Mouse (Mus musculus) layer of hippocampus, postnatal 36 days (tissue): ENCODE data around the gene Tmem178b. TPM values are rescaled to one million over a fixed set of nuclear protein-coding genes. Genes with fewer than 3 reads are reported as not detected.

Source experiments
- DNase-seq, 2 experiments: peaks; one replicate each; pipeline ENCODE4 v3.0.0; 2022
- total RNA-seq, 2 experiments: library from RNA; stranded (reverse); gene quantifications; 2 replicates each; pipeline ENCODE4 v1.2.3; 2021

Tmem178b gene
- total RNA-seq, 2 experiments from 2014 or later: 167 to 171 TPM

DNA sequence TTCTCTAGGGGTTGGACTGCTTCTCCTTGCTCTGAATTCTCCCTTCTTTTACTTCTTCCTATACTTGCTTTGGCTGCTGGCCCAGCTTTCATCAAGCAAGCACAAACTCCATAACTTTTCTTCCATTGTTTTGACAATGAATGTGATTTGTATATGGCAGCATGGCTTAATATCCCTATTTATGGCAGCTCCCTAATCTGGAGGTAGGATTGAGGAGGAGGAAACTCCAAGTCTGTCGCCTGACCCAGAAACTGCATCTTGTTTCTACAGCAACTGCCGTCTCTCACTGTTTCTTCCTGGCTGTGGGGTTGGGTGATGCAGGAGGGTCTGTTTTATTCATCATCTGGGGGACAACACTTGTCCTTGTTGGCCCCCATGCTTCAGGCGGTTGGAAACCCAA lies 327.6 kb downstream of the Tmem178b start:
- no peak for DNase-seq

DNA sequence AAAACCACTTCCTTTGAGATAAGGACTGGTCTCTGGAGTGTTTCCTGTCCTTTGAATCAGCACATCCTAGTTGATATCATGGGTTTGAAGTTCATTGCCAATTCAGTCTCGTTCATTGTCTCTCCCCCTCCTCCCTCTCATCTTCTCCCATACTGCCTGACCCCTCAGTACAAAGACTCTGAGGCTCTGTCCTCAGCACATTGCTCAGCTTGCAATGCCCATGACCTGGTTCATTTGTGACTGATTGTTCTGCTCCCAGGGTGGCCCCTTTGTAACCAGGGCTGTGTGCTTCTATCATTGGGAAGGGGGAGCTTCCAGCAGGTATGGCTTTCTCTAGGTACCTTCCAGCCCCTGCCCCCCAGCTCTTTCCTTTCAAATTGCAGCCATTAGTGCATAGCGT lies 329.5 kb downstream of the Tmem178b start:
- no peak for DNase-seq

DNA sequence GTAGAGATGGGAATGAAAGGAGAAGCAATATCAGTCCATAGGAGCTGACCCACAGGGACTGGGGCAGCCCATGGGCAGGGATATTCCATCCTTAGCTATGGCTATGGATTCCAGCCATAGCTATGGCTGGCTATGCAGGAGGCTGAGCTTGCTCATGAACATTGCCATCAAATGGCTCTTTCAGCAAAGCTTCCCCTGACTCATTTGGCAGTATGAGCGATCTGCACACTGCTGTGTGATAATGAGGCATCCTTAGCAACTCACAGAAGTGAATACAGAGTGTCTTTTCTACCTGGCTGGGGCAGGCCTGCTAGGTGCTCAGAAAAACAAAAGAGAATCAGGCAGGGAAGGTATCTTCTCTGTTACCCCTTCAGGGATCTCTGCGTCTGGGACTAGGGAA lies 332.3 kb downstream of the Tmem178b start:
- DNase-seq: no peak

DNA sequence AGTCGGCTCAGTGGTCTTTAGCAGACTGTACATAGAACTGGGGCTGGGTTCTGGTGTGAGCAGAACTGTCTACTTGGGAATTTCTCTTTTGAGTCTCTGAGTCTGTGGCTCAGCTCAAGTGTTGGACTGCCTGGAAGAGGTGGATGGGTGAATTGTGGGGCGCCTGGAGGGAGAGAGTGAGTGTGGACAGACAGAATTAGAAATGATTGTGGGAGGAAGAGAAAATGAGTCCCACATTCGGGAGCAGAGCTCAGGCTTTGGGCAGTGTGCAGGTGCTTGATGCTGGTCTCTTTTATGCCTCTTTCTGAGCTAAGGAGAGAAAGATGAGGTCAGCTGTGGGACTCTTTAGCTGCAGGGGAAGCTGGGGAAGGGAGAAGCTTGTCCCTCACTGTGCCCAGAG lies 334.9 kb downstream of the Tmem178b start:
- no peak for DNase-seq

DNA sequence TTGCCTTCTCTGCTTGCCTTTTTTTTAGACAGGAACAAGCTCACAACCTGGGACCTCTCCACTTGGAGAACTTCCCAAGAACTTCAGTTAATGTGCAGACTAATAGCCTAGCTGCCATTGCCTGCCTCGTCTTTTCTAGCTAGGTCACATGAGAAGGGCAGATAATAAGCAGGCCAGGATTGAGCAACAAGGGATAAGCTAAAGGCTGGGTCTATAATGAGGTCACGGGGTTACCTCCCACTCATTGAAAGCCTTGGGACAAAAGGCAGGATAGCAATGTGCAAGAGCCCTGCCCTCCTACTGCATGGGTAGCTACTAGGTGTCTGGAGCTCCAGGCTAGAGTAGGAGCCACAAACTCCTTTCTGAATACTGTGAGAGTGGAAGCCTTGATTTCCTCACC lies 336.1 kb downstream of the Tmem178b start:
- DNase-seq: no peak

DNA sequence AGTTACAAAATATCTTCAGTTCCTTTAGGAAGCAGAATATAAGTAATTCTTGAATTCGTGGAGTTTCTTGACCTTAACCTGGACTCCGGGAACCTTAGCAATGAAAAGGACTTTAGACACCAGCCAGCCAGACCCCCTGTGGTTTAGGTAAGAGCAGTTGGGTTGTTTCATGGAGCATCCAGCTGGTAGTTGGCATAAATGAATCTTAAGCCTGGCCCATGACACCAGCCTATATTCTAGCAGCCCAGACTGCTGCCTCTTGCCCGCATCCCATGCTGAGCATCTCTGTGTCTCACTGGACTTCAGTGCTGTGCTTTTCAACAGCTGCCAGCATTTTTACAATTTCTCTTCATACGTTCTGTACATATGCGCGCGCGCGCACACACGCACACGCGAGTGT lies 344.1 kb downstream of the Tmem178b start:
- DNase-seq: no peak

DNA sequence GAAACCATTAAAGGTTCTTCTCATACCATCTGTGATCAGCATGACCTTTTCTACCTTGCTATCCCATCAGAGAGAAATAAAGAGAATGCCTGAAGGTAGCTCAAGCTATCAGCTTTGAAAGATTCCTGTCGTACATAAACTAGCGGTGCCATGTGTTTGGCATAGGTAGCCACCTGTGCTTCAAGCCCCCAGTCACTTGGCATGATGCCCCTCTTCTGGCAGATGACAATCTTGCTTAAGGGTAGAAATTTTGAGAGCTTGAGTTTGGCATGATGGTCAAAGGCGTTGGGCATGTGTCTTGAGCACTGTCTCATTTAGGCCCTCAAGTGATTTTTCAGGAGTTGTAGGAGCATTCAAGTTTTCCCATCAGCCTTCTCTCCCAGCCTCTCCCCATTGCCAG lies 344.6 kb downstream of the Tmem178b start:
- DNase-seq: no peak

DNA sequence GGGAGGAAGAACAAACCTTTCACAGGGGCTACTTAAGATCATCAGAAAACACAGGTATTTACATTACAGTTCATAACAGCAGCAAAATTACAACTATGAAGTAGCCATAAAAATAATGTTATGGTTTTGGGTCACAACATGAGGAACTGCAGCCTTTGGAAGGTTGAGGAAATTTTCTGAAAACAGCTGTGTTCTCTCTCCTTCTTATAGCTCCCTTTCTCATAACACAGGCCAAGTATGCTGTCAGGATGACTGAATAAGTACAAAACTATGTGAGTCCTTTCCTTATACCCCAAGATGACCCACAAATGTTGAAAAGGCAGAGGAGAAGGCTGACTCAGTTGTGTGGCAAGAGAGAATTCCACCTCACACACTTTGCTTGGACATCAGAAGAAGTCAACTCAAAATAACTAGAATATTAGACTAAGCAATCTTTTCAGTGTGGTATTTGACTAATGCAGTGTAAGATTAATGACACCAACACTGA lies 347.6 kb downstream of the Tmem178b start:
- DNase-seq: no peak

DNA sequence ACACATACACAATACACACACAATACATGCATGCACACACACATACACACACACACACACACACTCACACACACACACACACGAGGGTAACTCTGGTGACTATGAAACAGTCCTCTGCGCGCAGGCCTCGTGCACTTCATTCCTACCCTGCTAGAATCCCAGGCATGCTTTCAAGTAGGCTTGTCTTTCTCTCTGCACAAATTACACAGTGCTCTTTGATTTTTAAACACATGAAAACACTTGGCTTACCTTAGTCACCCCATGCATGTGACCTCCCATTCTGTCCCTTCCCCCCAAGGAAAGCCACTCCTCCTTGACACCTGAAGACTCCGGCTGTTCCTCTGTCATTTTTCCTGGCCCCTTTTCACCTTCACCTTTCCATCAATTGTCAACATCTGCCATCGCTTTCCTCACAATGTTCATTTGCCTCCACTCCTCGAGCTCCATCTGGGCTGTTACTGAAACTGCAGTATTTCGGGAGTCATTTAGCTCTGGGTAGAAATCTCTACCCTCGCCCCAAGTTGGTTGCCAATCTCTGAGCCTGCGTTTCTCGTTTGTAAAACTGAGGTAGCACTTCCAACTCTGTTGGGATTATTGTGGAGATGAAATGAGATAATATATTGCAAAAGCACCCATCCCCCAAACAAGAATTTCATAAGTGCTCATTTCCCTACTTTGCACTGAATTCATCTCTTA lies 352.7 kb downstream of the Tmem178b start:
- DNase-seq: no peak

DNA sequence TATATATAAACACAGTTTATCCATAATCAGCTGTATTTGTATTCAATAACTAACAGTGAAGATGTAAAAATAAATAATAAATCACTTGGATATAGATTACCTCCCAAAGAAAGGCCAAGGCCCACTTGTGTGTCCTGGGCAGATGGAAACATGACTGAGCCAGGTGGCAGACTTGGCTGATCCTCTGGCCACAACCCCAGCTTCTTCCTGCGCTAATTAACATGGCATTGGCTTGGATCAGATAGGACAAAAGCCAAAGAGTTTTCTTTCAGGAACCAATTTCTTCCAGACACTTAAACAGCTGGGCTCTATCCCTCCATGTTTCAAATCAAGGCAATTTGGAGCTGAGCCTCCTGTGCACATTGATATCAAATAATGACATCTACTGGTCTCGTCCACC lies 355.9 kb downstream of the Tmem178b start:
- no peak for DNase-seq

DNA sequence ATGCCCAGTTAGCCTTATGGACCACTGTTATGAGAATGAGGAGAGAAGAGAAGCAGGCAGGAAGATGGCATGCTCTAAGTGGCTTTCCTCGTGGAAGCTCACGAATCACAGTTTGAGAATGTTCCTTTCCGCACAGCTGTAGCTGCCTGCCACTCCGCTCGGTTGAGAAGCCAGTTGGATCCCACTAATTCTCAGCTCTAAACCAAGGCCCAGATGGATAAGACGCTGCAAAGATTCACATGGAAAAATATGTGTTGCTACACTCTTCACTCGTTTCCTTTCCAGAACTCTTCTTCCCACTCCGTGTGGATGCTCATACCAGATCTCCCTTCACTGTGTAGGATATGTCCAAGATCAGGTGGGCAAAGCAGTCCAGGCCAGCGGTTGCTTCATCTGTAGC lies 356.9 kb downstream of the Tmem178b start:
- no peak for DNase-seq

DNA sequence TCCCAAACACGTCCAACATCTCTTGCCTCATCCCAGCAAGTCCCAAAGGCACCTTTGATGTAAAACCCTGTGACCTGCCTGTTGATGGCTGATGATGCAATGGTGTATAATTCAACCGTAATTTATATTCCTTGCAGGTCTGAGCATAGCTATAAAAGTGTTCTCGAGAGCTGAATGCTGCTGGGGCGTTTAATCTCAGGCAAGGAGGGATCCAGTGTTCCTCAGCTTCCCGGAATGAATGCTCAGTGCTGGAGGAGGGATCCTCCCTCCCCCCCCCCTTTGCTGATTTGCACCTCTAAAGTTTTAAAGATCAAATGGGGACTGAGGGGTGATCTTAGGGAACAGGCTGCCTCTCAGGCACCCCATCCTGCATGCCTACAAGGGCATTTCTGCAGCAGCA lies 361.0 kb downstream of the Tmem178b start:
- no peak for DNase-seq

DNA sequence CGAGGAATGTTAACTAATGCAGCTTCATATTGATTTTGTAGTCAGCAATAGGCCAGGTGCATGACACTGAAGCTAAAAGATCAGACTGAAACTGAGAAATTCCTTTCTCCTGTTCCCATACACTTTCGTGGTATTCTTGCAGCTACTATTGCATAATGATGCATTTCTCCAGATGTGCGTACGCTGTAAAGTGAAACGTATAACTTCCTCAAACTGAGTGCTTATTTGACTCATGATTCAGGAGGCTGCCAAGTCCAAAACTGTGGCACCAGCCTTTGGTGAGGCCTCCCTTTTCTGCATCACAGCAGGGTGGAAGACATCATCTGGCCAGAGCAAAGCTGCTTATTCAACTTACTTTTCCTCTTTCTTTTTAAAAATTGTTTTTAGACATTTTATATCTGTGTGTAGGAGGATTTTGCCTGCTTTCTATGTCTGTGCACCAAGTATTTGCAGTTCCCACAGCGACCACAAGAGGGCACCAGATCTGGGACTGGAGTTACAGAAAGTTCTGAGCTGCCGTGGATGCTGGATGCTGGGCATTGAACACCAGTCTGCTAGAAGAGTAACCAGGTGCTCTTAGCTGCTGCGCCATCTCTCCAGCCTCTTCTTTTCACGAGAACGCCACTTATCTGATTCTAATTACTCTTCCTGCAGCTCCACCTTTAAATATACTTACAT lies 362.9 kb downstream of the Tmem178b start:
- peak; percentile 51 to 61 for DNase-seq

DNA sequence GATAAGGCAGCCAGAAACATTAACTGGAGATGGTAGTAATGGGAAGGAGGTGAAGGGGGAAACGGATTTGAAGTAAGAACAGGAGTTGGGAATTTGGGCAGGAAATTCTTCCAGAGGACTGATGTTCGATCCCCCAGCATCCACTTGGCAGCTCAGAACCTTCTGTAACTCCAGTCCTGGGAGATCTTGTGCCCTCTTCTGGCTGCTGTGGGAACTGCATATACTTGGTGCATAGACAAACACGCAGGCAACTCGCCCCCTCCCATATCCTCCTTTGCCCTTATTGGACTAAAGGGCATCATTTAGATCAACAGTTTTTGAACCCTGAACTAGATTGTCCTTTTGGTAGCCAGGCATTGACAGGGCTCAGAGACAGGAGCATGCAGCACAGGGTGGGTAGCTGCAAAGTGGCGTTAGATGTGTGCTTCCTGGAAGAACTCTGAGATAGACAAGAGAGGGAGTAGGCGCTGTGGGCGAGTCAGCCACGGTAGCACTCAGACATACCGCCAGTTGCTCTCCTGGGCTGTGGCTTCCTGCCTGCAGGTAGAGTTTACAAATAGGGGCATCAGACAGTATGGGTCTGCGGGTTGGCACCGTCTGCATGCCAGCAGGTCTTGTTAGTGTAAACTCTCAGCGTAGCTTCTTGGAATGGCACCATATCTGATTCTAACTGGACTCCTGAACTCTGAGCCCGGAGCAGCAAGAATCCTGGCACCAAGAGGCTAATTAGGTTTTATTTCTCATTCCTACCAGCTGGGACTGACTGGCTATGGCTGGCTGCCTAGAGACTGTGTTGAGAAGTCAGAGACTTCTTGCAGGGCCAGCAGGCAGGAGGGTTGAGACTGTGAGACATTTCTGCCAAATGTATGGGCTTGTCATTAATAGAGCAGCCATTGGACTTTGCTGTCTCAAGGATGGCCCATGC lies 364.0 kb downstream of the Tmem178b start:
- peak in 1 of 2 experiments; percentile 23 for DNase-seq

DNA sequence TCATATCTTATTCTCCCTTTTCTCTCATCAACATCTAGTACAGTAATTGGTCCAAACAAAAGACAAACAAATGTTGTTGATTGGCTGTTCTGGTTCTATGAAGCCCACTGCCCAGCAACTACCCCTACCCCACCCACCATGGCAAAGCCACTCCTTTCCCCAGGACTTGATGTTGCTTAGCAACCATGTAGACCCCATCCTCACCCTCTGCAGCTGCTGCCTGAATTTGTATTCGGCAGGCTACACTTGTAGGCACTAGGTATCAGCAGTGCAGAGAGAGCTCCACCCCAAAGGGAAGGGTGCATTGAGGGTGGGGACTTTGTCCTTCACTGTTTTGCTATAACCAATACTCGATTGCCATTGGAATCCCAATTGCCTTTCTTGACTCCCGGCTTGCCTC lies 365.8 kb downstream of the Tmem178b start:
- no peak for DNase-seq

DNA sequence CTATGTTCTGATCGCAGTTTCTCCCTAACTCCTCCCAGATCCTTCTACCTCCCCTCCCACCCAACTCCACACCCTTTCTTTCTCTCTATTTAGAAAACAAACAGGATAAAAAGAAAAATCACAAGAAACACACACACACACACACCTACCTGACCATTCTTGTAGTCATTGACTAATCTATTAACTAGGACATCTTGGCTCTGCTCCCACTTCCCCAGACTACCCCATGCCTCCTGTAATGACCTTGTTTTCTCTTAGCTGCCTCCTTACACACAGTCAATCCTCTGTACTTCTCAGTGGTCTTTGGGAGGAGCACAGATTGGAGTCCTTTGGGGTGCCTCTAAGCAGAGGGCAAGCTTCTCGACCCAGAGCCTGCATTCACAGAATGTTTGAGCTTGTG lies 367.6 kb downstream of the Tmem178b start:
- DNase-seq: no peak

DNA sequence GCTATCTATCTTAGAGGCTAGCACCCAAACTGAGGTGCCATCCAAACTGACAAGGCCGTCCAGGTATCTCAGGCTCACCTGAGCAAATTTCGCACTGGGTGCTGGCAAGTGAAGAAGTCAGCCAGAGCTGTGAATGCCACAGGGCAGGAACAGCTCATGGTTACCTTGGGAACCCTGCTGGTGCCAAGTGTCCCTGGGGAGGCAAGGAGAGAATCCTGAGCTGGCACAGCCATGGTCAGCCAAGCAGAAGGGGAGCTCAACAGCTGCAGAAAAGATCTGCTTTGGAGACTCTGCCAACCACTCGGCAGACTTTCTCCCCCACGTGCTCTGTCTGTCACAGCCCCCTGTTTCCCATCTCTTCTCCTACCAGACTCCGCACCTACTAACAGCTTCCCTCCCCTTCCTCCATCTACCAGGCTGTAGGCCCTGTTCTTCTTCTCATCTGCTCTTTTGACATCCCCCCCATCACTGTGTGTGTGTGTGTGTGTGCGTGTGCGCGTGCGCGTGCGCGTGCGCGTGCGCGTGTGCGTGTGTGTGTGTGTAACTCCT lies 374.4 kb downstream of the Tmem178b start:
- DNase-seq: no peak

DNA sequence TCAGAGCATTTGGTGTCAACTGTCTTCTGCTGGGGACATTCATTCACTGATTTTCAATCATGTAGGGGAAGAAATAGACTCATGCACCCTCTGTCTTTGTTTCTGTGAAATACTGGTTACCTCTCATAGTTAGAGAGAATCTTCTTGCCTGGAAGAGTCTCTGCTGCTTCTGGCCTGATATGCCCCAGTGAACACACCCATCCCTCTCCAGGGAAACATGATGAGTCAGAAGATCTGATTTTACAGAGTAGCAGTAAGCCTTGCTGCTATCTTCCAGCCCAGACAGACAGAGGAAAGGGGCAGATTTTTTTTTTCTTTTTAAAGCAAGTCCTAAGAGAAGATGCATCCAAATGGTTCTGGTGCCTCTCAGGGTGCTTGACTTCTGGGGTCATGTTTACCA lies 376.9 kb downstream of the Tmem178b start:
- no peak for DNase-seq

DNA sequence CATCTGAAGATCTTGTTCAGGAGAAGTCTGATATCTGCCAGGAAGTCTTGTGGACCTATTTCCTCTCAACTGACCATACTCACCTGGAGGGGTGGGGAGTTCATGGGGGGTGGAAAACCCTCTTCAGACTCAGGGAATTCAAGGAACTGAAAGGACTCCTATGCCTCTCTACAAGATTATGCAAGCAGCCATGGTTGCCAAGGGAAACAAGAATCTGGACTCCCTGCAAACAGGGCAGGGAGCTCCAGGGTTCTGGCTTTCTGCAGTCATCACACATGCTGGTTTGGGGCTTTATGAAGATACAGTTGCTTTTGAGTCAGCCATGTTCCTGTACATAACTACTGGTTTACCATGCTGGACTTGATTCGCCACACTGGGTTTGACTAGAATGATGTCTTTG lies 390.6 kb downstream of the Tmem178b start:
- DNase-seq: no peak

DNA sequence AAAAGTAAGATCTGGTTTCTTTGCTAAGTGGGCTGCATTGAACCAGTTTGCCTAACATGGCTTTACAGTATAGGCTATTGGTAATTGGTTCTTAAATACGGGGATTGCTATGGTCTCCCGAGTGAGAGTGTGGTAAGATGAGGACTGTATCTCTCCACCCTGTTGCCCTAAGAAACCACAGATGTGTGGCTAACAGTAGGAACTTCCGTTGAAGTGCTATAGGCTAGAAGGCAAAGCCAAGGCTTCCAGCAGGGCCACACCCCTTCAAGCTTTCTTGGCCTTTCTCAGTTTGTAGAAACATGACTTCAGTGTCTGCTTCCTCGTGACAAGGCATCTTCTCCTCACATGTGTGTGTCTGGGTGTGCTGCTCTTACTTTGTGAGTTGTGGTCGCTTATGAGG lies 427.6 kb downstream of the Tmem178b start:
- no peak for DNase-seq

DNA sequence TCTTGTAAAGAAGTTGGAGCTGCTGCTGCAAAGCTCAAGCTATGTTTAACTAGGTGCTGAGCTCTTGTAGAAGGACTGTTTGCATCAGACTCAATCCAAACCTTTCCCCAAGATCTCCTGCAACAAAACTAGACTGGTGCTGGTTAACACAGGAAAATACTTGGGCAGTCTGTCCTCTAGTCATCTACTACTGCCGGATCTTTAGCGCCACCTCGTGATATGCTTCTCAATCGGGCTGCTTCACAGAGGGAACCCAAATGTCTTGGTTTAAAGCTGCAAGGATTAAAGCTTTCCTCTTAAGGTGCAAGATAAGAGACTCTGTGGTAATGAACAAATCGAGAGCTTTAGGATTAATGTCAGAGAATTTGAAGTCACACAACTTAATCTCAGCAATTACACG lies 430.3 kb downstream of the Tmem178b start:
- DNase-seq: peak; percentile 67
